Mouse (Mus musculus) stomach, postnatal 0 days (tissue): ENCODE results near the gene Zfp202.

Experiments
- CTCF ChIP-seq: IDR thresholded peaks from 2 replicates; pipeline ENCODE4 v1.5.1; 2016; ENCODE audit warnings: antibody characterized with exemption, low read depth, mild to moderate bottlenecking, moderate library complexity
- EP300 ChIP-seq: optimal IDR thresholded peaks from 2 replicates; pipeline ENCODE3; 2016; ENCODE audit warnings: antibody characterized with exemption

DNA sequence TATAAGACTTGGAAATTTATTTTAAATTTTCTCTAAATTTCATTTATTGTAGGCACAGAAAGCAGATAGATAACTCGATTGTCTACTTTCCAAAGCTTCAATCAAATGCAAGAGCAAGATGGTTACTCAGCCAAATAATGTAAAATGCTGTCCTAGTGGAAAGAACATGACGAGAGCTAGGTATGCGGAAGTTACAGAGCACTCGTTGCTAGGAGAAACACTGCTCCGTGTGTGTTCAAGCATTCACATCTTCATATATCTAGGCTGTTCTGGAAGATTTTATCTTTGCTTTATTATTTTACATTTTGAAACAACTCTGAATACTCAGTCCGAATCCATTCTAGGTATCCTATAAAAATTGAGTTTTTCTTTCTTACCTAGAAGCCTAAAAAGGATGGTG is 15.1 kb upstream of the Zfp202 start:
- TF ChIP-seq CTCF (no peak), EP300 (no peak)
